Mouse (Mus musculus): ENCODE results near the gene Tjp1. TPM values are rescaled to one million over a fixed set of nuclear protein-coding genes. Genes with fewer than 3 reads are reported as not detected.

Tjp1 gene
- polyA plus RNA-seq, 2 experiments, result 1.9 to 4.9 TPM

DNA sequence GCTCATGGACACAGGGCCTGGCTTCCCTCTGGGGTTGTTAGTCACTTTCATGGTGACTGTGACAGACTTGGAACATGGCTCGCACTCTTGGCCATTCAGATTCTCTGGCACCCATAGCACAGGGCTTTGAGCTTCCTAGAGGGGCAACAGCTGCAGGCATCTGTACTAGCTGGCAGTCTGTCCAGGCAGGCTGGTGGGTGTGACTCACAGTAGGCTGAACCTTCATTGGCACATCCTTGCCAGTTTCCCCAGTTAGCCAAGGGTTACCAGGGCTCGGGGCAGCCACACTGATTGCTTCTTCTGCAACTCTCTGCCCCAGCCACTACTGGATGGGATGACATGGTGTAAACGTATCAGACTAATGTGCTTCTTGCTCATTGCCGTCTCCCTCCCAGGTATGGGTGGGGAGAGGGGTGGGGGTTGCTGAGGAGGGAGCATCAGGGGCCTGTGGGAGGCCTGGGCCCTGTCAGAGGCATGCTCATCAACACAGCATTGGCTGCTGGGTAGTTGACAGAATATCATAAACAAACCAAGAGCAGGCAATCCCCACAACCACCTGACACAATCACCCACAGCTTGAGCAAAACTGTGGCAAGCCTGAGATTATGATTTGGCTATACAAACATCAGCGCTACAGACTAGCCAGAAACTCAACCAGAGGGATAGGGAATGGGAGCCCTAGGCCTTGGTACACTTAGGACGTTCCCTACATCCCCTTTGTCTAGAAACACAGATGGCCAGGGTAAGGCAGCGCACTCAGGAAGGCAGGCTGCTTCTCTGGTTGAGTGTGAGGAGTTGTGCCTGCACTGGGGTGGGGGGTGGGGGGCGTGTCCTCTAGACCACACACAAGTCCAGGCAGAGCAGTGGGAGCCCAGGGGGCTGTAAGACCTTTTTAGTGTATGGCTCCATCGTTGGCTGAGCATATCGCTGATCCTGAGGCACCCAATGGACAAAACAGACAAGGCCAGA, 246.4 kb downstream of the Tjp1 start:
- Histone ChIP-seq H3K27ac (no peak overlapping the region), H3K9ac (replicated peaks) (no peak overlapping the region), H3K4me1 (replicated peaks; ENCODE audit: control insufficient read depth in 2 of 2, insufficient read depth in 2 of 2, low read length in 1 of 2) (no peaks in the 10 kb centered on the region), H3K36me3 (replicated peaks; ENCODE audit: control insufficient read depth, insufficient read depth, low read depth) (no peaks in the 10 kb centered on the region), H3K4me2 (ENCODE audit: low read depth) (no peak overlapping the region), H3K4me3 (ENCODE audit: insufficient read depth in 1 of 2, low read depth in 2 of 2, low read length in 2 of 2) (no peak overlapping the region), H3K27me3 (ENCODE audit: control insufficient read depth, insufficient read depth, low read length) (no peaks in the 10 kb centered on the region), H3K9me3 (ENCODE audit: control insufficient read depth, low read length) (no peaks in the 10 kb centered on the region)
- TF ChIP-seq EP300 (IDR thresholded peaks at IDR 0.05; ENCODE audit: low read depth) (no peak), CTCF (IDR thresholded peaks at IDR 0.05; ENCODE audit: low read depth) (no peak)
- DNase-seq (ENCODE audit: low read depth in 3 of 3, low spot score in 3 of 3), result no peak
- no peak for ATAC-seq (ENCODE audit: insufficient read depth)
- 60% methylated on average over 10 of the region's 10 CpGs for WGBS (ENCODE audit: insufficient replicate concordance)

- TF ChIP-seq CTCF (IDR thresholded peaks at IDR 0.05; ENCODE audit: low read depth), result no peak
- TF ChIP-seq EP300 (IDR thresholded peaks at IDR 0.05; ENCODE audit: low read depth), result no peak
- H3K4me1 ChIP-seq (replicated peaks; ENCODE audit: control insufficient read depth in 2 of 2, insufficient read depth in 2 of 2, low read length in 1 of 2), result no peaks in the 10 kb centered on the region
- no peak for DNase-seq (ENCODE audit: low read depth in 3 of 3, low spot score in 3 of 3)
- H3K36me3 ChIP-seq (replicated peaks; ENCODE audit: control insufficient read depth, insufficient read depth, low read depth), result no peaks in the 10 kb centered on the region
- WGBS (ENCODE audit: insufficient replicate concordance), result 72% methylated on average over 13 of the region's 13 CpGs
- H3K27ac ChIP-seq, result no peak overlapping the region
- H3K4me3 ChIP-seq (ENCODE audit: insufficient read depth in 1 of 2, low read depth in 2 of 2, low read length in 2 of 2), result no peak overlapping the region
- no peaks in the 10 kb centered on the region for H3K9me3 ChIP-seq (ENCODE audit: control insufficient read depth, low read length)
- H3K27me3 ChIP-seq (ENCODE audit: control insufficient read depth, insufficient read depth, low read length), result no peaks in the 10 kb centered on the region
- H3K4me2 ChIP-seq (ENCODE audit: low read depth), result no peak overlapping the region
- ATAC-seq (ENCODE audit: insufficient read depth), result no peak
- no peak overlapping the region for H3K9ac ChIP-seq (replicated peaks)
These were observed 248.3 kb downstream of the Tjp1 start for GRCm38 (mm10) chr7:65279277-65279676.

DNA sequence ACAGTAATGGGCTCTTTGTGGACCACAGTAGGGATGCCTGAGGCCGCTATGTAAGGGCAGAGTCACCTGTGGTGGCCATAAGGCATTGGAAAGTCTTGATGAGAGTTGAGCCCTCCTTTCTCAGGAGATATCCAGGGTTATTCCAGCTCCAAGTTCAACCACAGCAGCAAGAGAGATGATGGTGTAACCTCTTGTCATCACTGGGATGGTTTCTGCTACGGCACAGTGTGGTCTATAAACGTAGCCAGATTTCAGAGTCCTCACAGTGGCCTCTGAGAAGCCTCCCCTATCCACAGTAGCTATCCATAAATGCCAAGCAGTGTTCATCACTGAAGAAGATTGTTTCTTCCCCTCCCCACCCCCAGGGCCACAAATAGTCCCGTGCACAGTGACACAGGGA, 251.8 kb downstream of the Tjp1 start:
- Histone ChIP-seq H3K4me2 (ENCODE audit: low read depth) (no peak overlapping the region), H3K9ac (replicated peaks) (no peak overlapping the region), H3K36me3 (replicated peaks; ENCODE audit: control insufficient read depth, insufficient read depth, low read depth) (no peaks in the 10 kb centered on the region), H3K27me3 (ENCODE audit: control insufficient read depth, insufficient read depth, low read length) (no peaks in the 10 kb centered on the region), H3K4me3 (ENCODE audit: insufficient read depth in 1 of 2, low read depth in 2 of 2, low read length in 2 of 2) (no peak overlapping the region), H3K4me1 (replicated peaks; ENCODE audit: control insufficient read depth in 2 of 2, insufficient read depth in 2 of 2, low read length in 1 of 2) (no peaks in the 10 kb centered on the region), H3K27ac (no peak overlapping the region), H3K9me3 (ENCODE audit: control insufficient read depth, low read length) (no peaks in the 10 kb centered on the region)
- TF ChIP-seq EP300 (IDR thresholded peaks at IDR 0.05; ENCODE audit: low read depth), result no peak
- TF ChIP-seq CTCF (IDR thresholded peaks at IDR 0.05; ENCODE audit: low read depth), result no peak
- DNase-seq (ENCODE audit: low read depth in 3 of 3, low spot score in 3 of 3) (no peak), ATAC-seq (ENCODE audit: insufficient read depth) (no peak)
- 53% methylated on average over 4 of the region's 4 CpGs for WGBS (ENCODE audit: insufficient replicate concordance)

DNA sequence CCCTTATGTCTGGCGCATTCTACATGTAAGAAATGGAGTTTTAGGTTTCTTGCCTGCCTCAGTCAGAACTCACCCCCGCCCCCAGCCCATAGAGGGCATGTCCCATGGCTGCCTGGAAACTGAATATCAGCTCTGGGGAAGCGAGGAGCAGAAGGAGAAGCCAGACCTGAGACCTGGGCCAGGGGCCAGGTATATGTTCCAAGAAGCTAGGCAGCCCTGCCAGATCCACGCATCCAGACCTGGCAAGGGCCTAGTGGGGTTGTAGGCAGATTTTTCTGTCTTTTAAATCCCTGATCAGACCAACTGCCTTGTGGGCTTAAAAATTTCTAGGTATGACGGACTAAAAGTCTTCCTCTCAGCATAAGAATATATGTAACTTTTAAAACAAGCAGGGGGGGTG, 253.4 kb downstream of the Tjp1 start:
- no peaks in the 10 kb centered on the region for H3K9me3 ChIP-seq (ENCODE audit: control insufficient read depth, low read length)
- H3K27me3 ChIP-seq (ENCODE audit: control insufficient read depth, insufficient read depth, low read length), result no peaks in the 10 kb centered on the region
- no peak for DNase-seq (ENCODE audit: low read depth in 3 of 3, low spot score in 3 of 3)
- TF ChIP-seq EP300 (IDR thresholded peaks at IDR 0.05; ENCODE audit: low read depth) (no peak), CTCF (IDR thresholded peaks at IDR 0.05; ENCODE audit: low read depth) (no peak)
- no peaks in the 10 kb centered on the region for H3K36me3 ChIP-seq (replicated peaks; ENCODE audit: control insufficient read depth, insufficient read depth, low read depth)
- no peak overlapping the region for H3K4me3 ChIP-seq (ENCODE audit: insufficient read depth in 1 of 2, low read depth in 2 of 2, low read length in 2 of 2)
- WGBS (ENCODE audit: insufficient replicate concordance), result 61% methylated on average over 5 of the region's 5 CpGs
- no peak overlapping the region for H3K4me2 ChIP-seq (ENCODE audit: low read depth)
- H3K27ac ChIP-seq, result no peak overlapping the region
- no peaks in the 10 kb centered on the region for H3K4me1 ChIP-seq (replicated peaks; ENCODE audit: control insufficient read depth in 2 of 2, insufficient read depth in 2 of 2, low read length in 1 of 2)
- no peak for ATAC-seq (ENCODE audit: insufficient read depth)
- H3K9ac ChIP-seq (replicated peaks), result no peak overlapping the region

DNA sequence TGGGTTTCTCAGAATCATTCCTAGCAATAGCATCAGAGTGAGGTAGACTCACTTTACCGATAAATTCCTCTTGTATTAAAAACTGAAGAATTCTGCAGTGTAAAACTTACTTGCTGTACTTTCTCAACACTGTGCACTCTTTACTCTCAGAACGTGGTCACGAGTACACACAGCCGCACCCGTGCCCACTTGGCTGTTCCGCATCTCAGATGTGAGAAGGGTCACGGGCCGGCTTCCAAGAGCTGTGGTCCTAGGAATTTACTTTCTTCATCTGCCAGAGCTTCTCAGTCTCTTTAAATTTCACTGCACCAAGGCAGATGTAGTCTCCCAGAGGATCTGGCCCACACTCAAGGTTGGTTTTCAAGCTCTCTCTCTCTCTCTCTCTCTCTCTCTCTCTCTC, 277.9 kb downstream of the Tjp1 start:
- Histone ChIP-seq H3K27me3 (ENCODE audit: control insufficient read depth, insufficient read depth, low read length) (no peaks in the 10 kb centered on the region), H3K27ac (no peak overlapping the region), H3K4me2 (ENCODE audit: low read depth) (no peak overlapping the region), H3K9me3 (ENCODE audit: control insufficient read depth, low read length) (no peaks in the 10 kb centered on the region; the same call in 1 of the 2 replicates), H3K4me3 (ENCODE audit: insufficient read depth in 1 of 2, low read depth in 2 of 2, low read length in 2 of 2) (no peak overlapping the region), H3K4me1 (replicated peaks; ENCODE audit: control insufficient read depth in 2 of 2, insufficient read depth in 2 of 2, low read length in 1 of 2) (no peaks in the 10 kb centered on the region), H3K36me3 (replicated peaks; ENCODE audit: control insufficient read depth, insufficient read depth, low read depth) (no peaks in the 10 kb centered on the region), H3K9ac (replicated peaks) (no peak overlapping the region)
- WGBS (ENCODE audit: insufficient replicate concordance), result 80% methylated on average over 8 of the region's 8 CpGs
- ATAC-seq (ENCODE audit: insufficient read depth) (no peak), DNase-seq (ENCODE audit: low read depth in 3 of 3, low spot score in 3 of 3) (no peak)
- no peak for TF ChIP-seq CTCF (IDR thresholded peaks at IDR 0.05; ENCODE audit: low read depth)

Other genes starting within 250 kb of the Tjp1 start
- gene Tarsl2, start 117.1 kb upstream of the Tjp1 start, polyA plus RNA-seq (2012; rRNA removed), result 6.3 and 10.7 TPM in 2 replicates
- 18.2 and 22.9 TPM in 2 replicates for gene Tarsl2, start 117.1 kb upstream of the Tjp1 start, polyA plus RNA-seq (2014; fragmentation: Nextera tagmentation; extraction: Ambion mirVana)
- gene Tm2d3, start 163.4 kb upstream of the Tjp1 start, polyA plus RNA-seq (2012; rRNA removed), result 34.3 and 41.9 TPM in 2 replicates
- 33.6 and 34.6 TPM in 2 replicates for gene Tm2d3, start 163.4 kb upstream of the Tjp1 start, polyA plus RNA-seq (2014; fragmentation: Nextera tagmentation; extraction: Ambion mirVana)